Mouse (Mus musculus) kidney, adult 18-20 months (tissue): ENCODE results near the gene Fv1.

Source experiments
- DNase-seq: peaks from one replicate; pipeline ENCODE4 v3.0.0; 2021

Fv1 gene

GRCm38 (mm10) chr4:147886158-147886557, 17.4 kb downstream of the Fv1 start:
- DNase-seq, result no peak

GRCm38 (mm10) chr4:147887277-147887676, 18.5 kb downstream of the Fv1 start:
- no peak for DNase-seq

- DNase-seq, result no peak
Measured at GRCm38 (mm10) chr4:147888237-147888636, 19.5 kb downstream of the Fv1 start.

GRCm38 (mm10) chr4:147890341-147890740, 21.6 kb downstream of the Fv1 start:
- peak; percentile 24 for DNase-seq

GRCm38 (mm10) chr4:147895815-147896330, 27.1 kb downstream of the Fv1 start:
- no peak for DNase-seq

GRCm38 (mm10) chr4:147896411-147896810, 27.6 kb downstream of the Fv1 start:
- DNase-seq, result no peak

- DNase-seq, result no peak
Measured at GRCm38 (mm10) chr4:147897348-147897747, 28.6 kb downstream of the Fv1 start.

- DNase-seq, result no peak
Measured at GRCm38 (mm10) chr4:147900452-147900851, 31.7 kb downstream of the Fv1 start.

GRCm38 (mm10) chr4:147902906-147903500, 34.2 kb downstream of the Fv1 start:
- DNase-seq, result peak; percentile 30

GRCm38 (mm10) chr4:147903601-147904000, 34.8 kb downstream of the Fv1 start:
- DNase-seq, result no peak

- peak; percentile 96 for DNase-seq
Measured at GRCm38 (mm10) chr4:147904313-147905089, 35.7 kb downstream of the Fv1 start, which contains the start of gene Mfn2. TSS of gene Mfn2 (minus strand) at chr4:147904704.

- no peak for DNase-seq
Measured at GRCm38 (mm10) chr4:147905090-147905659, 36.4 kb downstream of the Fv1 start.

- no peak for DNase-seq
Measured at GRCm38 (mm10) chr4:147906230-147906629, 37.5 kb downstream of the Fv1 start.

GRCm38 (mm10) chr4:147909486-147909885, 40.7 kb downstream of the Fv1 start:
- no peak for DNase-seq

- peak; percentile 61 for DNase-seq
Measured at GRCm38 (mm10) chr4:147918459-147919121, 49.8 kb downstream of the Fv1 start.
